Mouse (Mus musculus) liver, adult (tissue): ENCODE results near the gene Hoxa3.

Experiments used
- GATA4 ChIP-seq: IDR thresholded peaks from 2 replicates; pipeline ENCODE4 v1.6.1; 2014; ENCODE audit warnings: mild to moderate bottlenecking, low read length; ENCODE audit not compliant: insufficient replicate concordance

Gene Hoxa3

GRCm38 (mm10) chr6:52238155-52238545 is 25.0 kb upstream of the Hoxa3 start:
- TF ChIP-seq GATA4: no peak

GRCm38 (mm10) chr6:52237346-52238154 is 24.4 kb upstream of the Hoxa3 start:
- no peak for TF ChIP-seq GATA4

- no peak for TF ChIP-seq GATA4
These were observed 23.7 kb upstream of the Hoxa3 start for GRCm38 (mm10) chr6:52236806-52237205.

GRCm38 (mm10) chr6:52235866-52236265 is 22.7 kb upstream of the Hoxa3 start:
- no peak for TF ChIP-seq GATA4

- no peak for TF ChIP-seq GATA4
These were observed 22.1 kb upstream of the Hoxa3 start for GRCm38 (mm10) chr6:52235267-52235666.

GRCm38 (mm10) chr6:52234428-52235140 is 21.4 kb upstream of the Hoxa3 start:
- no peak for TF ChIP-seq GATA4

- TF ChIP-seq GATA4: no peak
These were observed 20.7 kb upstream of the Hoxa3 start for GRCm38 (mm10) chr6:52233546-52234427.

DNA sequence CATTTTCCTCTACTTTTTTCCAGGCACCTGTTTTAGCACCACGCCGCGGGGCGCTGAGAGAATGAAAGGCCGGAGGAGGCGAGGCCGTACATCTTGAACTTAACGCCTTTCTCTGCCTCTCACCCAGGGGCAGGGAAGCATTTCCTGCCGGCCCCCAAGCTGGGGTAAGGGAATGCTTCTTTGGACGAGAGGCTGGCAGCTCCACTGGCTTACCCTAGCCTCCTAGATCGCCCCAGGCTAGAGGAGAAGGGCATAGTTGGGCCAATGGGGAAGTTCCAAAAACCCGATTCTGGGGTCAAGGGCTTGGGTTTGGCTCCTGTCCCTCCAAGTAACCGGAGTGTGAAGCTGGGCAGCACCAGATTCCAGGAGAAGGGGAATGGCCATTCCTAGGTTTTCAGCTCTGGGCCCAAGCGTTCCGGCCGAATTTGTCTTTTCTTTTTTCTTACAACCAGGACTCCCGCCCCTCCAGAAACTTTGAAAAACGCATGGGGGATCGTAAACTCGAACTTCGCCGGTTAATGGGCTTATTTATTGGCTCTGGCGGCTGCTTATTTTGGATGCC is 19.9 kb upstream of the Hoxa3 start:
- no peak for TF ChIP-seq GATA4

DNA sequence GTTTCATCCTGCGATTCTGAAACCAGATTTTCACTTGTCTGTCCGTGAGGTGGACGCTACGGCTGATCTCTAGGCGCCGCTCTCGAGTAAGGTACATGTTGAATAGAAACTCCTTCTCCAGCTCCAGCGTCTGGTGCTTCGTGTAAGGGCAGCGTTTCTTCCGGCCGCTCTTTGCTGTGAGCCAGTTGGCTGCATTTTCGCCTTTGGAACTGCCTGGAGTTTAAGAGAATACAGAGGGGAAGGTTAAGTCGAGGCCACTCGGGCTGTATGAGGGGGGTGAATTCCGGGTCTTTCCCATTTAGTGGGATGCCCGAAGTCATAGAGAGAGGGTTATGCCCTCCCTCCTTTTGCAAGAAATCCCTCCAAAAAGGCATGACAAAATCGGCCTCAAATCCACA is 19.4 kb upstream of the Hoxa3 start:
- TF ChIP-seq GATA4: no peak

DNA sequence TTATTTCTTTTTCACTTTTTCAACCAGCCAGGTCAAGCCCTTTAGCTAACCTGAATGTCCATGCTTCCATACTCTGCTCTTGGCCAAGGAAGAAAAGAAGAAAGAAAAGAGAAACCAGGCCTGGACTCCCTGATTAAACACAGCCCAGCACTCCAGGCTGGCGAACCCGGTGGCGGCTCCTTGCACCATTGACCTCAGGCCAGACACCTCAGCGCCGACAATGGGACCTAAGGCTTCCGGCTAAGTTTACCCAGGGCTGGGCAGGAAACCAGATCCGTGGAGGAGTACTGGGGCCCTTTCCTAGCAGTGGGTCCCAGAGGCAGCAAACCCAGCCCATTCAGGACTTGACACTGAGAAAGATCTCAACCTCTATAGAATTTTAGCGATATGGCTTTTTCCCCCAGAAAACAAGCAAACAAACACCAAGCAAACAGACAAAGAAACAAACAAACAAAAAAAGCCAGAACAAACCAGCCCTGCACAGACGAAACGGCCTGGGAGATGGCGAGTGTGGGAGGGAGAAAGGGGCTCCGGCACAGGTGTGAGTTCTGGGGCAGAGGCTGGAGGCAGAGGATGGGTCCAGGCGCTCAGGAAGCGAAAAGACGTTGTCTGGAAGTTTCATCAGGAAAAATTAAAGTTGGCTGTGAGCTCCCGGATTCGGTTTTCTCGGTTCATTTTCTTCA is 18.9 kb upstream of the Hoxa3 start:
- no peak for TF ChIP-seq GATA4

DNA sequence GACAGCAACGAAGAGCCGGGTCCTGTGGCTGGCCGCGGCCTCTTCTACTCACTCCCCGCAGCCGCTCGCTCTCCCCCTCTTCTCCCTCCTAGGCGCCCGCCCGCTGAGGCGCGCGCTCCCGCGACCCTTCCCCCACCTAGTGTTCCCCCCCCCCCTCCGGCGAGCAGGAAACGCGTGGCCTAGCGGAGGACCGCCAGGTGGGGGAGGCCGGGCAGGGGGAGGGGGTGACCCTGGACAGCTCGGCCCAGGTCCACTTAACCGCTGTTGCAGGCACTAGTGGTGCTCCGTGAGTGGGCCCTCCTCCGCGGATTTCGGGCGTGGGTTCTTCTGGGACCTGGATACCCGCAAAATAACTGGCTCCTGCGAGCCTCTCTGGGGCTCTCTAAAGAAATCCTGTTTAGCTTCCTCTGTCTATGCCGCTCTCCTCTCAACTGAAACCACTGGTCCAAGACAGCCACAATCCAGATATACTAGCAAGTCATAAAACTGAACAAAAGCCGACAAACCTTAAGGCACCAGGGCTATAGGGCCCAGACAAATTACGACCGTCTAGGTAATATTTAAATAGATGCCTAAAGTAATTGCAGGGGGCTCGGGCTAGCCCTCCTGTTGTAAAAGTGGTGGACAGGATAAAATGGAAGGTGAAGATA is 17.5 kb upstream of the Hoxa3 start, which contains the start of gene Hoxa9:
Gene Hoxa9, minus strand, starts transcription at position 574 of the 650 bp plus-strand sequence.
- TF ChIP-seq GATA4: no peak

GRCm38 (mm10) chr6:52229558-52230416 is 16.7 kb upstream of the Hoxa3 start:
- no peak for TF ChIP-seq GATA4
